Mouse (Mus musculus) heart, adult 2 months (tissue): ENCODE data around the gene Kdm1a. TPM values are rescaled to one million over a fixed set of nuclear protein-coding genes. Genes with fewer than 3 reads are reported as not detected.

Experiments used
- DNase-seq, 2 experiments: peaks; one replicate each; pipeline ENCODE4 v3.0.0; 2021
- H3K27ac ChIP-seq: fragments of 200-600 bp; 2 replicates; pipeline ENCODE4 v1.8.1; 2022
- H3K27me3 ChIP-seq: fragments of 200-500 bp; 2 replicates; pipeline ENCODE4 v1.6.1; 2012; ENCODE audit warnings: mild to moderate bottlenecking, low read length, inconsistent platforms, mixed read lengths; ENCODE audit not compliant: control insufficient read depth, insufficient read depth
- H3K36me3 ChIP-seq: fragments of 200-500 bp; 2 replicates; pipeline ENCODE4 v1.6.1; 2012; ENCODE audit warnings: low read length, inconsistent platforms; ENCODE audit not compliant: control insufficient read depth, insufficient read depth
- H3K4me1 ChIP-seq: fragments of 200-500 bp; 2 replicates; pipeline ENCODE4 v1.6.1; 2011; ENCODE audit warnings: low read length; ENCODE audit not compliant: control insufficient read depth, insufficient read depth
- H3K4me3 ChIP-seq: fragments of 200-600 bp; 2 replicates; pipeline ENCODE4 v1.8.1; 2022
- H3K79me2 ChIP-seq: fragments of 200-500 bp; replicated peaks from 2 replicates; pipeline ENCODE4 v1.6.1; 2012; ENCODE audit warnings: mild to moderate bottlenecking, inconsistent platforms, low read length, moderate library complexity, mixed read lengths; ENCODE audit not compliant: control insufficient read depth, insufficient read depth
- H3K9ac ChIP-seq: fragments of 200-500 bp; 2 replicates; pipeline ENCODE4 v1.6.1; 2012; ENCODE audit warnings: low read depth, mild to moderate bottlenecking, control low read depth, inconsistent platforms, low read length, mixed read lengths
- CTCF ChIP-seq: fragments of 200-600 bp; IDR thresholded peaks from 2 replicates; pipeline ENCODE4 v1.8.1; 2022; ENCODE audit warnings: antibody characterized with exemption, mild to moderate bottlenecking, moderate library complexity
- EP300 ChIP-seq: fragments of 200-500 bp; IDR thresholded peaks from 2 replicates; pipeline ENCODE4 v1.6.1; 2011; ENCODE audit warnings: low read depth, low read length, control low read depth; ENCODE audit not compliant: insufficient read depth
- POLR2A ChIP-seq: fragments of 200-500 bp; IDR thresholded peaks from 2 replicates; pipeline ENCODE4 v1.6.1; 2011; ENCODE audit warnings: mild to moderate bottlenecking, low read depth, low read length, control low read depth; ENCODE audit not compliant: insufficient read depth
- WGBS: fragments of 180-500 bp; shearing (Covaris S2); methylation state at CpG from one replicate; pipeline ENCODE4 v1.1.7; 2018; 5-methylcytosine and 5-hydroxymethylcytosine counted together
- intact Hi-C: fragments of 180-260 bp; cut with DNase I; formaldehyde crosslinking; loops from one replicate; pipeline ENCODE4 v1.15.1; 2025
- polyA plus RNA-seq: library from polyadenylated mRNA; depleted of rRNA; stranded (reverse); fragments of >200 nt; gene quantifications from 2 replicates; pipeline ENCODE4 v1.2.3, GENCODE M21; 2012
- total RNA-seq, 2 experiments: library from RNA; stranded (reverse); gene quantifications; 2 replicates each; pipeline ENCODE4 v1.2.3; 2021

Kdm1a gene
- total and polyA plus RNA-seq, 3 experiments = 18.7 to 27.1 (median 27.0) TPM

DNA sequence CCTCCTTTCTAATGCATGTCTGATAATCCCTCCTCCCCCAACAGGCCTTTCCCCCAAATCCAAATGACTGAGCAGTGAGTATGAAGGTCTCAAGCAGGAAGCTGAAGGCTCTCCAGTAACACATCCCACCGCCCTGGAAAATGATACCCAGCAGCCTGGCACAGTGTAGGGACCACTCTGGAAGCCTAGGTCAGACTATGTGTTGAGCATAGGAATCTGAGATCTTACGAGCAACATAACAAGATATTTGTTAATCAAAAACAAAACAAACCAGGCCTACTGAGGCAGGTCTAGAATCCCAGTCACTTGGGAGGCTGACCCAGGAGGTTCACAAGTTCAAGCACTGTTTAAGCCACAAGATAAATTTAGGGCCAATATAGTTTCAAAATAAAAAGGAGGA, 2.0 kb downstream of the Kdm1a start:
- no peak overlapping the region for H3K9ac ChIP-seq
- DNase-seq = no peak
- H3K27ac ChIP-seq = no peak overlapping the region
- 89% methylated on average over 2 of the region's 2 CpGs for WGBS
- intact Hi-C loops = loop anchor here (5.0 kb wide), 2 partner anchors 73 to 143 kb away; no protein-coding TSS in a partner anchor
- H3K36me3 ChIP-seq = peaks cover 6% of the 10 kb centered on the region
- peaks cover 3% of the 10 kb centered on the region for H3K4me1 ChIP-seq
- TF ChIP-seq POLR2A = no peak
- no peak for TF ChIP-seq EP300
- no peak for TF ChIP-seq CTCF
- H3K79me2 ChIP-seq = peaks cover 9% of the 10 kb centered on the region
- H3K27me3 ChIP-seq = no peaks in the 10 kb centered on the region
- H3K4me3 ChIP-seq = no peak overlapping the region

DNA sequence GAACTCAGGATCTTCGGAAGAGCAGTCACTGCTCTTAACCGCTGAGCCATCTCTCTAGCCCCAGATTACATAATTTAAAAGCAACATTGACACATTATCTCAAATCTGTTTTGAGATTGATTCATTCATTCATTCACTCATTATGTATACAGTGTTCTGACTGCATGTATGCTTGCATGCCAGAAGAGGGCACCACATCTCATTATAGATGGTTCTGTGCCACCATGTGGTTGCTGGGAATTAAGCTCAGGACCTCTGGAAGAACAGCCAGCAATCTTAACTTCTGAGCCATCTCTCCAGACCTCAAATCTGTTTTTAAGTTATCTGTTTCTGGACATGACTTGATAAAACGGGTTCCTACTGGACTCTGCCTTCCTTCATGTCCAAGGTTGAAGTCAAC, 2.7 kb downstream of the Kdm1a start:
- no peak for DNase-seq
- 93% methylated on average over 3 of the region's 3 CpGs for WGBS
- peaks cover 9% of the 10 kb centered on the region for H3K79me2 ChIP-seq
- H3K9ac ChIP-seq = no peak overlapping the region
- H3K4me1 ChIP-seq = peaks cover 3% of the 10 kb centered on the region
- no peak overlapping the region for H3K27ac ChIP-seq
- no peak overlapping the region for H3K4me3 ChIP-seq
- no peaks in the 10 kb centered on the region for H3K27me3 ChIP-seq
- no peak for TF ChIP-seq EP300
- TF ChIP-seq CTCF = peak; percentile 24; the same call in 1 of the 2 replicates
- TF ChIP-seq POLR2A = no peak
- intact Hi-C loops = loop anchor here (5.0 kb wide), 2 partner anchors 73 to 143 kb away; no protein-coding TSS in a partner anchor
- H3K36me3 ChIP-seq = peaks cover 6% of the 10 kb centered on the region

DNA sequence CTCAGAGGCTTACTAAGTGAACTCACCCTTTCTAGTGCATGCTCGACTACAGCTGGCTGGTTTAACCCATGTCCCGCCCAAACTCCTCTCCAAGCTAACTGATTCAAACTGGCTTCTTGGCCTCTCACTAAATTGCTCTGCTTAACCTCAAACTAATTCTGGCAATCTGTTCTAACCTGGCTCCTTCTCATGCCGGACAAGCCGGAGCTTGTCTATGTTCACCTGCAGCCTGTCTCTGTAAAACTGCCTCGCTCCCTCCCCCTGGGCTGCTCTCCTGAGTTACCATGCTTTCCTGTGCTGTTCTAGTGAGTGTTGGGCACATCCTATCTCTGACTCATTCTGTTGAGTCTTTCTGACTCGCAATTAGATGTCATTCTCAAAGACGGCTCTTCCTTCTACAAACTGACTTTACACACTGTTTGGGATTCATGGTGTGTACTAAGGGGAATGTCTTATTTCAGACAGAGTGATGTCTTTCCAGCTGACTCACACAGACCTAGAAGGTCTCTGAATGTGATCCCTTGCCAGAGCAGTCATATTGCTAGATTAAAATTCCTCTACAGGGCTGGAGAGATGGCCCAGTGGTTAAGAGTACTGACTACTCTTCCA, 4.2 kb downstream of the Kdm1a start:
- H3K4me3 ChIP-seq = no peak overlapping the region
- peaks cover 3% of the 10 kb centered on the region for H3K4me1 ChIP-seq
- intact Hi-C loops = no loop called here
- 74% methylated on average over 7 of the region's 7 CpGs for WGBS
- no peak overlapping the region for H3K27ac ChIP-seq
- H3K79me2 ChIP-seq = peaks cover 11% of the 10 kb centered on the region
- peaks cover 6% of the 10 kb centered on the region for H3K36me3 ChIP-seq
- no peak overlapping the region for H3K9ac ChIP-seq
- no peaks in the 10 kb centered on the region for H3K27me3 ChIP-seq
- no peak for DNase-seq
- TF ChIP-seq POLR2A (no peak), EP300 (no peak), CTCF (no peak)

DNA sequence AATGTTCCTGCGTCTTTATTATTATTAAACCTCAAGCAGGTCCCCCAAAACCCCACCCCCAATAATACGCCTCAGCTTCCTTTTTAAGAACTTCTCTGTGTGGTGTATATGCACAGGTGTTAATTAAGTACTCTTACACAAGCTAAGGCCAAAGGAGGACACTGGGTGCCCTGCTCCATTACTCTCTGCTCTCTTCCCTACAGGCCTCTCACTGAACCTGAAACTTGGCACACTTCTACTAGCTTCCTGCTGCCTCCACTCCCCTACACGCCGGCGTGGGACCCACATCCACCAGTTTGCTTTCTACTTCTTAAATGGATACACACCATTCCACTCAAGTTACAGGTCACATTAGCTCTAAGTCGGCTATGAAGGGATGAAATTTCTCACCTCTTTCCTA, 7.3 kb downstream of the Kdm1a start:
- Histone ChIP-seq H3K4me1 (peaks cover 1% of the 10 kb centered on the region), H3K27ac (no peak overlapping the region), H3K27me3 (no peaks in the 10 kb centered on the region), H3K36me3 (peaks cover 2% of the 10 kb centered on the region), H3K79me2 (peaks cover 8% of the 10 kb centered on the region), H3K9ac (no peak overlapping the region), H3K4me3 (no peak overlapping the region)
- WGBS = 54% methylated on average over 6 of the region's 6 CpGs
- no peak for TF ChIP-seq EP300
- no peak for TF ChIP-seq CTCF
- TF ChIP-seq POLR2A = no peak
- intact Hi-C loops = no loop called here
- no peak for DNase-seq

DNA sequence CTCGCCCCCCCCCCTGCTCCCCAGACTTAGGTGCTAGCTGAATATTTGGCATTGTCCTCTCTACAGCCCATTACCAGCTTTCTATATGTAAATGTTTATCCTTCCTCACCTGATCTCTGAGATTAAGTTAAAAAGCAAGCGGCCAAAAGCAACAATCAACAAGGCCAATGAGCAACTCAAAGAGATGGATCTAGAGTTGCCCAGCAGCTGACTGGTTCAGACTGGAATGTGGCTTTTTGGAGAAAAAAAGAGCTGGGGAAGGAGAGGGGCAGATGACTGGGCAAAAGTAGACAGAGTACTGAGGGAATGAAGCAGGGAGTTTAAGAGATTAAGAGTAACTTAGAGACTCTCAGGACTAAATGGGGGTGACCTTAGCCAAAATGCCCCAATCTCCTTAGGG, 8.5 kb downstream of the Kdm1a start:
- H3K27ac ChIP-seq = no peak overlapping the region
- peaks cover 11% of the 10 kb centered on the region for H3K79me2 ChIP-seq
- H3K36me3 ChIP-seq = peaks cover 2% of the 10 kb centered on the region
- peaks cover 1% of the 10 kb centered on the region for H3K4me1 ChIP-seq
- no peak overlapping the region for H3K4me3 ChIP-seq
- TF ChIP-seq CTCF (no peak), EP300 (no peak), POLR2A (no peak)
- WGBS = 96% methylated on average over 2 of the region's 2 CpGs
- DNase-seq = no peak
- H3K9ac ChIP-seq = no peak overlapping the region
- intact Hi-C loops = no loop called here
- no peaks in the 10 kb centered on the region for H3K27me3 ChIP-seq

DNA sequence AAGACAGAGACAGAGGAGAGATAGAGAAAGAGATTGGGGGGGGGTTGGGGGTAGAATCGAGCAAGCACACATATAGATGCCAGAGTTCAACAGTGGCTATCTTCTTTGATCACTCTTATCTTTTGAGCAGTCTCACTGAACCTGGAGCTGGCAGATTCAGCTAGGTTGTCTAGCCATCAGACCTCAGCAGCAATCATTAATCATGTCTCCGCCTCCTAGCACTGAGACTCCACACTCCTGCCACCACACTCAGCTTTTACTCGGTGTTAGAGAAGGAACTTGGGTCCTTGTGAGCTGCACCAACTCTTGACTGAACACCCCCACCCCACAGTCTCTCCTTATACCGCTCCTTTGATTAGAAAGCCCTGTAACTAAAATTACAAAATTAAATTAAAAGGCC, 10.4 kb downstream of the Kdm1a start:
- 65% methylated on average over 4 of the region's 4 CpGs for WGBS
- Histone ChIP-seq H3K79me2 (peaks cover 12% of the 10 kb centered on the region), H3K4me1 (peaks cover 4% of the 10 kb centered on the region), H3K9ac (no peak overlapping the region), H3K36me3 (peaks cover 2% of the 10 kb centered on the region), H3K27ac (no peak overlapping the region), H3K27me3 (no peaks in the 10 kb centered on the region), H3K4me3 (no peak overlapping the region)
- TF ChIP-seq CTCF (no peak), POLR2A (no peak)
- intact Hi-C loops = no loop called here
- no peak for DNase-seq
